Mouse (Mus musculus) CH12.LX (cell line): ENCODE measurements at regions not wholly inside any gene's neighbourhood (a gene's known extent, or its start where the extent isn't known, plus 50 kb on each side); places are given as distances from the start of the nearest gene placed in this dataset.

Experiments used
- DNase-seq: peaks from one replicate; pipeline ENCODE4 v3.0.0-alpha.2; 2013; ENCODE audit errors: extremely low read depth
- H3K27ac ChIP-seq: 2 replicates; pipeline ENCODE4 v1.5.1; 2012; ENCODE audit warnings: low read depth, mild to moderate bottlenecking, control low read depth, moderate library complexity; ENCODE audit not compliant: insufficient read depth
- H3K27me3 ChIP-seq: replicated peaks from 2 replicates; pipeline ENCODE3; 2012; ENCODE audit warnings: inconsistent platforms
- H3K36me3 ChIP-seq, 2 experiments: replicated peaks in 1 of 2; 2 replicates each; pipeline versions ENCODE3 to v1.6.1; 2012; ENCODE audit warnings: inconsistent platforms in 1 of 2, low read length in 1 of 2, mild to moderate bottlenecking in 1 of 2, mixed read lengths in 1 of 2, moderate library complexity in 1 of 2; ENCODE audit not compliant: control insufficient read depth in 1 of 2, insufficient read depth in 1 of 2
- H3K4me1 ChIP-seq, 2 experiments: 2 replicates each; pipeline ENCODE4 v1.6.1; 2012; ENCODE audit warnings: inconsistent platforms in 1 of 2, moderate library complexity in 1 of 2; ENCODE audit not compliant: insufficient read depth in 2 of 2, control insufficient read depth in 1 of 2
- H3K4me2 ChIP-seq: 2 replicates; pipeline ENCODE4 v1.6.1; 2012; ENCODE audit warnings: low read depth, mild to moderate bottlenecking, control low read depth; ENCODE audit not compliant: poor library complexity, insufficient read depth, severe bottlenecking
- H3K4me3 ChIP-seq, 3 experiments: fragments of 150-350 bp in 1 of 3; sonication (generic) in 1 of 3; replicated peaks in 1 of 3; 2 replicates each; pipeline versions ENCODE3 to v1.5.1; 2011 to 2012; ENCODE audit warnings: low read depth in 2 of 3, low read length in 2 of 3, mild to moderate bottlenecking in 2 of 3, moderate library complexity in 2 of 3, control low read depth in 1 of 3, improper control_type of control experiment in 1 of 3, inconsistent platforms in 1 of 3, mixed read lengths in 1 of 3; ENCODE audit not compliant: poor library complexity in 1 of 3
- H3K79me2 ChIP-seq: replicated peaks from 2 replicates; pipeline ENCODE4 v1.6.1; 2012; ENCODE audit warnings: mild to moderate bottlenecking, moderate library complexity; ENCODE audit not compliant: control insufficient read depth, poor library complexity, insufficient read depth, severe bottlenecking; ENCODE audit errors: extremely low read depth
- H3K9ac ChIP-seq: 2 replicates; pipeline ENCODE4 v1.6.1; 2012; ENCODE audit warnings: low read depth, mild to moderate bottlenecking, control low read depth, moderate library complexity; ENCODE audit not compliant: insufficient read depth
- H3K9me3 ChIP-seq: replicated peaks from 2 replicates; pipeline ENCODE3; 2012; ENCODE audit warnings: low read length, inconsistent platforms, mixed read lengths
- CTCF ChIP-seq, 2 experiments: IDR thresholded peaks in 1 of 2; conservative IDR thresholded peaks in 1 of 2; 2 replicates each; pipeline ENCODE4 v1.5.1; 2011 to 2012; ENCODE audit warnings: low read depth in 2 of 2, low read length in 2 of 2, improper control_type of control experiment in 1 of 2, inconsistent platforms in 1 of 2, mild to moderate bottlenecking in 1 of 2, moderate library complexity in 1 of 2
- E2F4 ChIP-seq: IDR thresholded peaks from 2 replicates; pipeline ENCODE4 v1.6.1; 2011; ENCODE audit warnings: low read depth, low read length, improper control_type of control experiment; ENCODE audit not compliant: insufficient replicate concordance
- EP300 ChIP-seq: IDR thresholded peaks from 2 replicates; pipeline ENCODE4 v1.6.1; 2011; ENCODE audit warnings: low read length, improper control_type of control experiment
- ETS1 ChIP-seq: conservative IDR thresholded peaks from 2 replicates; pipeline ENCODE4 v1.6.1; 2012; ENCODE audit warnings: low read depth, mild to moderate bottlenecking, inconsistent platforms, low read length, improper control_type of control experiment, moderate library complexity
- GABPA ChIP-seq: IDR thresholded peaks from 2 replicates; pipeline ENCODE4 v1.6.1; 2012; ENCODE audit warnings: low read depth, low read length, improper control_type of control experiment, inconsistent platforms; ENCODE audit not compliant: insufficient replicate concordance
- HCFC1 ChIP-seq: IDR thresholded peaks from 2 replicates; pipeline ENCODE4 v1.6.1; 2012; ENCODE audit warnings: low read depth, mild to moderate bottlenecking, inconsistent platforms, low read length, improper control_type of control experiment
- IRF4 ChIP-seq: IDR thresholded peaks from 2 replicates; pipeline ENCODE4 v1.6.1; 2014; ENCODE audit warnings: low read depth, mild to moderate bottlenecking, inconsistent platforms, low read length, improper control_type of control experiment
- MAFK ChIP-seq: IDR thresholded peaks from 2 replicates; pipeline ENCODE4 v1.6.1; 2011; ENCODE audit warnings: low read length, improper control_type of control experiment; ENCODE audit not compliant: insufficient replicate concordance
- MAX ChIP-seq: IDR thresholded peaks from 2 replicates; pipeline ENCODE4 v1.6.1; 2011; ENCODE audit warnings: low read length, improper control_type of control experiment
- MAZ ChIP-seq: IDR thresholded peaks from 2 replicates; pipeline ENCODE4 v1.6.1; 2012; ENCODE audit warnings: low read depth, mild to moderate bottlenecking, inconsistent platforms, low read length, improper control_type of control experiment, moderate library complexity
- MXI1 ChIP-seq: IDR thresholded peaks from 2 replicates; pipeline ENCODE4 v1.6.1; 2011; ENCODE audit warnings: mild to moderate bottlenecking, low read depth, low read length, improper control_type of control experiment
- POLR2A ChIP-seq: IDR thresholded peaks from 2 replicates; pipeline ENCODE4 v1.6.1; 2011; ENCODE audit warnings: low read depth, mild to moderate bottlenecking, improper control_type of control experiment, low read length
- RAD21 ChIP-seq: IDR thresholded peaks from 2 replicates; pipeline ENCODE4 v1.6.1; 2011; ENCODE audit warnings: low read depth, mild to moderate bottlenecking, low read length, improper control_type of control experiment, moderate library complexity
- SMC3 ChIP-seq: IDR thresholded peaks from 2 replicates; pipeline ENCODE4 v1.6.1; 2011; ENCODE audit warnings: low read depth, low read length, improper control_type of control experiment
- TCF12 ChIP-seq: IDR thresholded peaks from 2 replicates; pipeline ENCODE4 v1.6.1; 2014; ENCODE audit warnings: low read depth, mild to moderate bottlenecking, inconsistent platforms, low read length, improper control_type of control experiment
- UBTF ChIP-seq: IDR thresholded peaks from 2 replicates; pipeline ENCODE4 v1.6.1; 2012; ENCODE audit warnings: low read depth, mild to moderate bottlenecking, inconsistent platforms, low read length, improper control_type of control experiment, moderate library complexity
- USF1 ChIP-seq: IDR thresholded peaks from 2 replicates; pipeline ENCODE4 v1.6.1; 2014; ENCODE audit warnings: low read depth, mild to moderate bottlenecking, inconsistent platforms, low read length, improper control_type of control experiment
- ZC3H11A ChIP-seq: IDR thresholded peaks from 2 replicates; pipeline ENCODE4 v1.6.1; 2012; ENCODE audit warnings: low read depth, mild to moderate bottlenecking, inconsistent platforms, low read length, improper control_type of control experiment
- ZMIZ1 ChIP-seq: IDR thresholded peaks from 2 replicates; pipeline ENCODE4 v1.6.1; 2012; ENCODE audit warnings: low read depth, mild to moderate bottlenecking, inconsistent platforms, low read length, improper control_type of control experiment
- dilution Hi-C: fragments of 300-500 bp; cut with MboI; formaldehyde crosslinking; loops from 2 replicates; pipeline ENCODE4 v1.14.3; 2020; ENCODE audit warnings: low sequenced_read_pairs; ENCODE audit not compliant: extremely low pct_unique_long_range_greater_than_20kb, extremely low pct_ligation_motif_present
- in situ Hi-C: fragments of 300-500 bp; cut with MboI; formaldehyde crosslinking; loops from 3 replicates; pipeline ENCODE4 v1.14.3; 2019; ENCODE audit warnings: low sequenced_read_pairs, low pct_ligation_motif_present, low pct_unique_long_range_greater_than_20kb, mixed read lengths

GRCm38 (mm10) chr17:4610481-4610880 lies 383.7 kb upstream of the Arid1b start:
- DNase-seq, result no peak
- in situ Hi-C loops, result no loop called here
- Histone ChIP-seq H3K79me2 (no peaks in the 10 kb centered on the region), H3K27ac (no peak overlapping the region), H3K27me3 (no peaks in the 10 kb centered on the region), H3K9ac (no peak overlapping the region), H3K4me1 (no peaks in the 10 kb centered on the region), H3K9me3 (no peaks in the 10 kb centered on the region), H3K4me3 (no peak overlapping the region), H3K36me3 (no peaks in the 10 kb centered on the region), H3K4me2 (no peak overlapping the region)
- TF ChIP-seq CTCF (conservative IDR thresholded peaks at IDR 0.05 in 1 of 2, IDR thresholded peaks at IDR 0.05 in 1 of 2; ENCODE audit: low read depth in 2 of 2, low read length in 2 of 2) (no peak), E2F4 (no peak), MAX (no peak), ZC3H11A (no peak), MAFK (no peak), HCFC1 (no peak), SMC3 (no peak), USF1 (no peak), MAZ (no peak), ZMIZ1 (no peak), POLR2A (no peak), GABPA (no peak), TCF12 (no peak), EP300 (no peak), IRF4 (no peak), ETS1 (no peak)
- dilution Hi-C loops, result no loop called here

DNA sequence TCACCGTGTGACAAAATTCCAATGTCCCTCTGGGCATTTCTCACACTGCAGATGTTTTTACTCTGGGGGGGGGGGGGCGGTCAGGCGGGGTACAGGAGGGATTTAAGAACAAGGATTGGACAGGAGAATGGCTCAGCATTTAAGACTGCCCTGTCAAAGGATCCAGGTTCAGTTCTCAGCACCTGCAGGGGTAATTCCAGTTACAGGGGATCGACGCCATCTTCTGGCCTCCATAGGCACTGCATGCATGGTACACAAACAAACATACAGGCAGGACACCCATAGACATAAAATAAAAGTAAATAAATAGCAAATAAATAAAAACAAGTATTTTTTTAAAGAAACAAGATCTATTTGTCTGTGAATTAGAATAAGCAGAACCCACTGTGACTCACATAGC lies 383.1 kb upstream of the Arid1b start:
- no peak overlapping the region for H3K9ac ChIP-seq
- no peaks in the 10 kb centered on the region for H3K27me3 ChIP-seq
- H3K36me3 ChIP-seq, result no peaks in the 10 kb centered on the region
- H3K27ac ChIP-seq, result no peak overlapping the region
- no peak overlapping the region for H3K4me3 ChIP-seq
- H3K4me1 ChIP-seq, result no peaks in the 10 kb centered on the region
- dilution Hi-C loops, result no loop called here
- no peak overlapping the region for H3K4me2 ChIP-seq
- peak; percentile 9 for DNase-seq
- H3K79me2 ChIP-seq, result no peaks in the 10 kb centered on the region
- no peaks in the 10 kb centered on the region for H3K9me3 ChIP-seq
- TF ChIP-seq UBTF (no peak), MXI1 (no peak), SMC3 (peak; percentile 18; the same call in 1 of the 2 replicates), CTCF (conservative IDR thresholded peaks at IDR 0.05 in 1 of 2, IDR thresholded peaks at IDR 0.05 in 1 of 2; ENCODE audit: low read depth in 2 of 2, low read length in 2 of 2) (peak in 1 of 2 experiments; percentile 44; a peak in 2 of 4 replicates), RAD21 (peak; percentile 38)
- in situ Hi-C loops, result no loop called here
